Mouse (Mus musculus) brown adipose tissue, adult 24 weeks (tissue): Measurements from ENCODE around the gene Tst. TPM values are rescaled to one million over a fixed set of nuclear protein-coding genes. Genes with fewer than 3 reads are reported as not detected.

Source experiments
- H3K27ac ChIP-seq: fragments of 200-500 bp; replicated peaks from 2 replicates; pipeline ENCODE4 v1.5.1; 2012; ENCODE audit warnings: low read depth, mild to moderate bottlenecking, low read length
- H3K4me1 ChIP-seq: fragments of 200-500 bp; 2 replicates; pipeline ENCODE4 v1.6.1; 2012; ENCODE audit warnings: low read length, mixed read lengths; ENCODE audit not compliant: control insufficient read depth, insufficient read depth, insufficient read length
- H3K4me3 ChIP-seq: fragments of 200-500 bp; 2 replicates; pipeline ENCODE4 v1.5.1; 2012; ENCODE audit warnings: low read depth, mild to moderate bottlenecking, low read length, moderate library complexity; ENCODE audit not compliant: insufficient read depth
- polyA plus RNA-seq: library from polyadenylated mRNA; stranded (reverse); fragments of >200 nt; gene quantifications from 2 replicates; pipeline ENCODE4 v1.2.4, GENCODE M21; 2012; ENCODE audit not compliant: missing spikeins, insufficient read depth, insufficient read length

Gene Tst
- polyA plus RNA-seq, 1 experiment: 37.0 TPM

GRCm38 (mm10) chr15:78384220-78385116 is 21.2 kb downstream of the Tst start:
- Histone ChIP-seq H3K4me1 (0 out of 2 replicates have a peak, but pooled peaks cover 3% of the 10 kb centered on the region), H3K4me3 (no peak overlapping the region), H3K27ac (no peak overlapping the region)

GRCm38 (mm10) chr15:78383450-78384219 is 22.1 kb downstream of the Tst start:
- Histone ChIP-seq H3K27ac (no peak overlapping the region), H3K4me3 (no peak overlapping the region), H3K4me1 (0 out of 2 replicates have a peak, but pooled peaks cover 3% of the 10 kb centered on the region)

GRCm38 (mm10) chr15:78382115-78382514 is 23.6 kb downstream of the Tst start:
- Histone ChIP-seq H3K27ac (no peak overlapping the region), H3K4me3 (no peak overlapping the region), H3K4me1 (peaks cover 3% of the 10 kb centered on the region; the same call in 1 of the 2 replicates)

- H3K27ac ChIP-seq: no peak overlapping the region
- peaks cover 3% of the 10 kb centered on the region; the same call in 1 of the 2 replicates for H3K4me1 ChIP-seq
- no peak overlapping the region for H3K4me3 ChIP-seq
Observed at GRCm38 (mm10) chr15:78380741-78381140, 25.0 kb downstream of the Tst start.

GRCm38 (mm10) chr15:78380208-78380607 is 25.5 kb downstream of the Tst start:
- peaks cover 3% of the 10 kb centered on the region; the same call in 1 of the 2 replicates for H3K4me1 ChIP-seq
- H3K27ac ChIP-seq: no peak overlapping the region
- H3K4me3 ChIP-seq: no peak overlapping the region

DNA sequence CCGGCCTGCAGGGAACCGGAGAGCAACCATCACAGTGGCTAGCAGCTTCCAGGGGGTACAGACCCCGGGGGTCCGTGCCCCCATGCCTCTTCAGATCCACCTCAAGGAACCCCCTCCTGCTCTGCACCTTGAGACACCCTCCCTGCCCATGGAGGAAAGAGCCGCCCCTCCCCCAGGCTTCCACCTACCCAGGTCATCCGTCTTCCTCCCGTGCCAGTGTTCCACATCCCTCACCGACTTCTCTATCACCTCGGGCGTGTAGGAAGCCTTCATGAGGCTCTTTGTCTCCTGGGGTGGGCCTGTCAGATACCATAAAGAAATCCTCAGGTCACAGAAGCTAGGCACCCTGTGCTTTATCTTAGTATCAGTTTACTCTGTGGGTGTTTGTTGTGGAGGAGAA is 27.2 kb downstream of the Tst start:
- no peak overlapping the region for H3K4me3 ChIP-seq
- H3K4me1 ChIP-seq: no peaks in the 10 kb centered on the region; the same call in 1 of the 2 replicates
- no peak overlapping the region for H3K27ac ChIP-seq

DNA sequence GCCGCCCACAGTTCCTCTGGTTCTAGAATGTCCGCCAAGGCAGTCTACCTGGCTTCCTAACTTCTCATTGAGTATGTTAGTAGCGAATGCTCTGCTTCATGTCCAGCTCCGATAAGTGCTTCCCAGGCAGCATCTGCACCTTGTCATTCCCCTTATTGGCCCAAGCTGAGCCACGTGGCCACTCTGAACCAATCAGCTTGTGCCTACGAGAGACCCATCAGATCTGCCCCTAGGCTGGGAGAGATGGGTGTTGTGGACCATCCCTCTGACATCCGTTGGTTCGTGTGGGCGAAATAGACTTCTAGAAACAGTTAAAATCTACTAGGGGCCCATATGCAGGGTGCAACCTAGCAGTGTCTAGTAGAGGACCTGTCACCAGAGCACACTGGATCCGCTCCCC is 27.8 kb downstream of the Tst start:
- no peaks in the 10 kb centered on the region; the same call in 1 of the 2 replicates for H3K4me1 ChIP-seq
- H3K4me3 ChIP-seq: no peak overlapping the region
- H3K27ac ChIP-seq: no peak overlapping the region

- H3K4me1 ChIP-seq: no peaks in the 10 kb centered on the region; the same call in 1 of the 2 replicates
- H3K4me3 ChIP-seq: no peak overlapping the region
- no peak overlapping the region for H3K27ac ChIP-seq
Observed at GRCm38 (mm10) chr15:78374204-78374603, 31.5 kb downstream of the Tst start.

GRCm38 (mm10) chr15:78372796-78373195 is 32.9 kb downstream of the Tst start:
- Histone ChIP-seq H3K4me1 (no peaks in the 10 kb centered on the region), H3K27ac (no peak overlapping the region), H3K4me3 (no peak overlapping the region)

- Histone ChIP-seq H3K27ac (no peak overlapping the region), H3K4me1 (no peaks in the 10 kb centered on the region), H3K4me3 (no peak overlapping the region)
Observed at GRCm38 (mm10) chr15:78369641-78370040, 36.1 kb downstream of the Tst start.

- no peak overlapping the region for H3K4me3 ChIP-seq
- no peaks in the 10 kb centered on the region for H3K4me1 ChIP-seq
- H3K27ac ChIP-seq: no peak overlapping the region
Observed at GRCm38 (mm10) chr15:78368926-78369346, 36.8 kb downstream of the Tst start.

GRCm38 (mm10) chr15:78367811-78368210 is 37.9 kb downstream of the Tst start:
- no peaks in the 10 kb centered on the region for H3K4me1 ChIP-seq
- no peak overlapping the region for H3K4me3 ChIP-seq
- no peak overlapping the region for H3K27ac ChIP-seq

DNA sequence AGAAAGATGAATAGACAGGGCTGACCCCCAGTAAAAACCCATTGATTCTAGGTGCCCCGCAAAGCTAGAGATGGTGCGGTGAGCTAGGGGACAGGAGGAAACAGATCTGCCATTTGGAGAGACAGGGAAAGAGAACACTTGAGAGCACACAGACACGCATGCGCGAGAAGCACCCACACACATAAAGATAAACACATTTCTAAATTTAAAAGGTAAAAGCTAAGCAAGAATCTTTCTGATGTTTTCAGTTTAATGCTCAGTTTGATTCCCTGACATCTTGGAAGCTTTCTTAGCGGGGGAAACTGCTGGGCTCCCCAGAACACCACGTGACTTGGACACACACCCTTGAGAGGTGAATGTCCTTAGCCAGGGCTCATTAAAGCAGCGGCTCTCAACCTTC is 38.8 kb downstream of the Tst start:
- Histone ChIP-seq H3K4me3 (no peak overlapping the region), H3K27ac (no peak overlapping the region), H3K4me1 (no peaks in the 10 kb centered on the region)

DNA sequence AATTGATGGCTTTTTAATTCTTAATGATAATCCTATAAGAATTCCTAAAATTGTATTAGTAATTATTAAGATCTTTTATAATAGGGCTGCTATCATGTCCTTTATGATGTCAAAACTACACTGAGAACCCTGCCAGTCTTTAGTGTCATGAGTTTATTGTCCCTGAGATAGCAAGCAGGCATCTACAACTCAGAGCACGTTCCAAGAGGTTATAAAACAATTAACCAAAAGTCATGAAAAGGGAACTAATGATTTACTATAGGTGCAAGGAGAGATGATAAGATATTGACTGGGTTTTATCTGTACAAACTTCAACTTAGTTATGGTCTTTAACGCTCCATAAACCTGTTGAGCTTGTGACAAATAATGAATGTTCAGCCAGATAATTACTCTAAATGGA is 39.8 kb downstream of the Tst start:
- no peak overlapping the region for H3K27ac ChIP-seq
- H3K4me3 ChIP-seq: no peak overlapping the region
- H3K4me1 ChIP-seq: no peaks in the 10 kb centered on the region

DNA sequence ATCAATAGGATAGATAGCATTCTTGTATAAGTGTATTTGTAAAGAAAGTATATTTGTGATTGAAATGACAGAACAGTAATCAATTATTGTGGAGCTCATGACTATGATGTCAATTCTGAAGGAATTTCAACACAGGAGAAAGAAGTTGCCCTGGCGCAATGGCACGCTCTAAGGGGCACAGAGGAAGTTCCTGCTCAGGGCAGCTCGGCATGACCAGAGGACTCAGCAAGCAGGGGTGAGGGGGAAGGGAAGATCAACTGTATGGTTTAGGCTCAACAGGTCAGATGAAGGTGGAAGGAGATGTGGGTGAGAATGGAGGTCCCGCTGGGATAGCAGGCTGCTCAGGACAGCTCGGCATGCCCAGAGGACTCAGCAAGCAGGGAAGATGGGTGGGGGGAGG is 50.2 kb downstream of the Tst start:
- H3K4me1 ChIP-seq: peaks cover 10% of the 10 kb centered on the region; the same call in 1 of the 2 replicates
- no peak overlapping the region for H3K4me3 ChIP-seq
- H3K27ac ChIP-seq: no peak overlapping the region
